Mouse (Mus musculus) midbrain, embryonic 14.5 days (tissue): Measurements from ENCODE around the gene Galnt2. TPM values are rescaled to one million over a fixed set of nuclear protein-coding genes. Genes with fewer than 3 reads are reported as not detected.

ENCODE experiments used
- ATAC-seq: fragments of 200-750 bp; cut with Nextera tagmentation; 2 replicates; pipeline ENCODE4 v1.8.0; 2017; ENCODE audit warnings: moderate number of reproducible peaks, moderate library complexity; ENCODE audit not compliant: low FRiP score, low TSS enrichment
- DNase-seq: peaks from one replicate; pipeline ENCODE4 v3.0.0-alpha.2; 2015
- H3K27ac ChIP-seq: fragments of 300-500 bp; sonication (generic); replicated peaks from 2 replicates; pipeline ENCODE4 v1.5.1; 2014; ENCODE audit warnings: mild to moderate bottlenecking, low read depth, low read length, moderate library complexity
- H3K27me3 ChIP-seq: fragments of 300-500 bp; sonication (generic); 2 replicates; pipeline ENCODE4 v1.6.1; 2014; ENCODE audit warnings: low read length, control low read depth, mixed read lengths; ENCODE audit not compliant: control insufficient read depth, insufficient read depth
- H3K36me3 ChIP-seq: fragments of 300-500 bp; sonication (generic); 2 replicates; pipeline ENCODE4 v1.6.1; 2014; ENCODE audit warnings: low read length, control low read depth; ENCODE audit not compliant: control insufficient read depth, insufficient read depth
- H3K4me1 ChIP-seq: fragments of 300-500 bp; sonication (generic); 2 replicates; pipeline ENCODE4 v1.6.1; 2014; ENCODE audit warnings: mild to moderate bottlenecking, antibody characterized with exemption, low read length, control low read depth; ENCODE audit not compliant: control insufficient read depth, insufficient read depth
- H3K4me2 ChIP-seq: fragments of 300-500 bp; sonication (generic); 2 replicates; pipeline ENCODE4 v1.6.1; 2014; ENCODE audit warnings: mild to moderate bottlenecking, low read length, moderate library complexity
- H3K4me3 ChIP-seq: fragments of 300-500 bp; sonication (generic); replicated peaks from 2 replicates; pipeline ENCODE4 v1.5.1; 2014; ENCODE audit warnings: low read depth, low read length
- H3K9ac ChIP-seq: fragments of 300-500 bp; sonication (generic); replicated peaks from 2 replicates; pipeline ENCODE4 v1.6.1; 2014; ENCODE audit warnings: mild to moderate bottlenecking, low read length, moderate library complexity
- H3K9me3 ChIP-seq: fragments of 300-500 bp; sonication (generic); 2 replicates; pipeline ENCODE4 v1.6.1; 2016; ENCODE audit warnings: low read length, control low read depth, mixed read lengths; ENCODE audit not compliant: control insufficient read depth
- WGBS: fragments of 180-500 bp; shearing (Covaris S2); extraction: QIAGEN DNeasy Blood & Tissue Kit; methylation state at CpG from one replicate; pipeline ENCODE4 v1.1.7; 2014; 5-methylcytosine and 5-hydroxymethylcytosine counted together
- polyA plus RNA-seq: library from polyadenylated mRNA; unstranded; fragments of >200 nt; fragmentation: Nextera tagmentation; extraction: Ambion mirVana; gene quantifications from 2 replicates; pipeline ENCODE4 v1.2.1, GENCODE M21; 2014

Galnt2 gene
- polyA plus RNA-seq, 1 experiment from 2014 or later, result 70.1 TPM

- no peak for ATAC-seq
- Histone ChIP-seq H3K27me3 (no peaks in the 10 kb centered on the region), H3K4me2 (no peak overlapping the region), H3K4me3 (no peak overlapping the region), H3K9me3 (no peaks in the 10 kb centered on the region), H3K9ac (no peak overlapping the region; the same call in 1 of the 2 replicates), H3K36me3 (no peaks in the 10 kb centered on the region), H3K27ac (no peak overlapping the region), H3K4me1 (peaks cover 50% of the 10 kb centered on the region)
- DNase-seq, result no peak
- WGBS, result 68% methylated on average over 24 of the region's 24 CpGs
Measured at GRCm38 (mm10) chr8:124277951-124278910, 47.0 kb downstream of the Galnt2 start.

GRCm38 (mm10) chr8:124278956-124279689 is 47.9 kb downstream of the Galnt2 start:
- H3K27ac ChIP-seq, result no peak overlapping the region
- WGBS, result 87% methylated on average over 7 of the region's 7 CpGs
- no peaks in the 10 kb centered on the region for H3K9me3 ChIP-seq
- ATAC-seq (no peak), DNase-seq (no peak)
- no peaks in the 10 kb centered on the region for H3K36me3 ChIP-seq
- H3K27me3 ChIP-seq, result no peaks in the 10 kb centered on the region
- H3K4me1 ChIP-seq, result peaks cover 57% of the 10 kb centered on the region
- H3K4me2 ChIP-seq, result no peak overlapping the region
- no peak overlapping the region for H3K9ac ChIP-seq
- H3K4me3 ChIP-seq, result no peak overlapping the region

- Histone ChIP-seq H3K9me3 (no peaks in the 10 kb centered on the region), H3K36me3 (no peaks in the 10 kb centered on the region), H3K9ac (no peak overlapping the region), H3K27ac (no peak overlapping the region), H3K4me3 (no peak overlapping the region), H3K4me2 (no peak overlapping the region), H3K4me1 (peaks cover 57% of the 10 kb centered on the region), H3K27me3 (no peaks in the 10 kb centered on the region)
- no peak for DNase-seq
- ATAC-seq, result no peak
- 95% methylated on average over 5 of the region's 5 CpGs for WGBS
Measured at GRCm38 (mm10) chr8:124279690-124279985, 48.4 kb downstream of the Galnt2 start.

- Histone ChIP-seq H3K9ac (0 out of 2 replicates have a peak overlapping the region, but pooled peaks have one; percentile 9), H3K36me3 (no peaks in the 10 kb centered on the region), H3K9me3 (no peaks in the 10 kb centered on the region), H3K4me2 (no peak overlapping the region), H3K4me3 (no peak overlapping the region), H3K4me1 (peaks cover 72% of the 10 kb centered on the region), H3K27me3 (no peaks in the 10 kb centered on the region), H3K27ac (0 out of 2 replicates have a peak overlapping the region, but pooled peaks have one; percentile 14)
- DNase-seq (no peak), ATAC-seq (no peak)
- 64% methylated on average over 11 of the region's 11 CpGs for WGBS
Measured at GRCm38 (mm10) chr8:124281700-124282541, 50.7 kb downstream of the Galnt2 start.

GRCm38 (mm10) chr8:124282878-124283630 is 51.9 kb downstream of the Galnt2 start:
- WGBS, result 56% methylated on average over 12 of the region's 12 CpGs
- peaks cover 70% of the 10 kb centered on the region for H3K4me1 ChIP-seq
- no peaks in the 10 kb centered on the region for H3K27me3 ChIP-seq
- no peak overlapping the region for H3K4me3 ChIP-seq
- H3K36me3 ChIP-seq, result no peaks in the 10 kb centered on the region
- H3K9me3 ChIP-seq, result no peaks in the 10 kb centered on the region
- ATAC-seq, result no peak
- peak; percentile 62 for DNase-seq
- H3K27ac ChIP-seq, result peak overlapping the region; percentile 91
- H3K4me2 ChIP-seq, result no peak overlapping the region
- no peak overlapping the region for H3K9ac ChIP-seq

GRCm38 (mm10) chr8:124283644-124284332 is 52.6 kb downstream of the Galnt2 start:
- H3K9me3 ChIP-seq, result no peaks in the 10 kb centered on the region
- WGBS, result 17% methylated on average over 11 of the region's 11 CpGs
- H3K36me3 ChIP-seq, result no peaks in the 10 kb centered on the region
- H3K4me2 ChIP-seq, result peak overlapping the region; percentile 4; the same call in 1 of the 2 replicates
- no peaks in the 10 kb centered on the region for H3K27me3 ChIP-seq
- peak overlapping the region; percentile 91 for H3K27ac ChIP-seq
- ATAC-seq, result no peak
- H3K9ac ChIP-seq, result peak overlapping the region; percentile 31; the same call in 1 of the 2 replicates
- no peak for DNase-seq
- peaks cover 65% of the 10 kb centered on the region for H3K4me1 ChIP-seq
- H3K4me3 ChIP-seq, result no peak overlapping the region

GRCm38 (mm10) chr8:124284333-124284711 is 53.1 kb downstream of the Galnt2 start:
- peaks cover 64% of the 10 kb centered on the region for H3K4me1 ChIP-seq
- no peak overlapping the region for H3K4me3 ChIP-seq
- peak overlapping the region; percentile 31; the same call in 1 of the 2 replicates for H3K9ac ChIP-seq
- peak overlapping the region; percentile 17 for H3K4me2 ChIP-seq
- 3% methylated on average over 6 of the region's 6 CpGs for WGBS
- no peaks in the 10 kb centered on the region for H3K27me3 ChIP-seq
- H3K36me3 ChIP-seq, result no peaks in the 10 kb centered on the region
- DNase-seq (peak; percentile 84), ATAC-seq (peak; percentile 86)
- no peaks in the 10 kb centered on the region for H3K9me3 ChIP-seq
- H3K27ac ChIP-seq, result peak overlapping the region; percentile 91
